ENCODE assay signal across 8 mouse cellular contexts in genomic region chr6:83762880-83763431, GRCm38 (mm10). TPM values are rescaled to one million over a fixed set of nuclear protein-coding genes. Genes with fewer than 3 reads are reported as not detected.
DNase-seq lines count a peak whose midpoint lies in the region.

No protein-coding gene starts in this region.

- DNase-seq in adrenal gland, adult 2 months = peak; percentile 54
- DNase-seq in embryonic facial prominence, embryonic 10.5 days (ENCODE audit: low spot score) = peak; percentile 58
- peak; percentile 40 for DNase-seq in heart, postnatal 4 days
- DNase-seq in kidney, postnatal 36 days = peak; percentile 46 to 63
- peak; percentile 63 for DNase-seq in testis, postnatal 14 days (ENCODE audit: low spot score)
- DNase-seq in cerebellum, postnatal 25 days = no peak
- no peak for DNase-seq in cerebellum, postnatal 4 days (ENCODE audit: low spot score in 2 of 2)

- 1% methylated on average over 35 of the region's 35 CpGs for WGBS in embryonic facial prominence, embryonic 10.5 days

- no peak overlapping the region for H3K27ac ChIP-seq in embryonic facial prominence, embryonic 10.5 days (replicated peaks)

- H3K4me1 ChIP-seq in embryonic facial prominence, embryonic 10.5 days = peaks cover 18% of the 10 kb centered on the region
- H3K4me1 ChIP-seq in megakaryocyte, embryonic 14.5 days = peaks cover 13% of the 10 kb centered on the region

- no peaks in the 10 kb centered on the region for H3K9me3 ChIP-seq in embryonic facial prominence, embryonic 10.5 days
- no peaks in the 10 kb centered on the region for H3K9me3 ChIP-seq in megakaryocyte, embryonic 14.5 days

- H3K27me3 ChIP-seq in embryonic facial prominence, embryonic 10.5 days (replicated peaks; ENCODE audit: low read depth, poor library complexity, severe bottlenecking) = peaks cover 76% of the 10 kb centered on the region
- H3K27me3 ChIP-seq in megakaryocyte, embryonic 14.5 days (replicated peaks) = peaks cover 61% of the 10 kb centered on the region

- H3K36me3 ChIP-seq in embryonic facial prominence, embryonic 10.5 days (replicated peaks) = peaks cover 3% of the 10 kb centered on the region; the same call in 1 of the 2 replicates
- H3K36me3 ChIP-seq in megakaryocyte, embryonic 14.5 days (replicated peaks; ENCODE audit: low read length) = peaks cover 23% of the 10 kb centered on the region

- peak overlapping the region; percentile 53 for H3K4me3 ChIP-seq in embryonic facial prominence, embryonic 10.5 days
- peak overlapping the region; percentile 51 for H3K4me3 ChIP-seq in megakaryocyte, embryonic 14.5 days (replicated peaks)

RNA-seq across cellular contexts. Expression of gene Ankrd53, which starts 0.5 kb away (rescaled TPM):
- not detected for total RNA-seq in adrenal gland, adult 2 months (2021)
- polyA plus RNA-seq in adrenal gland, adult 2 months (2012; rRNA removed) = 0.06 TPM in 1 of 2 replicates, not detected in the other
- polyA plus RNA-seq in embryonic facial prominence, embryonic 10.5 days (2016; fragmentation: Nextera tagmentation; extraction: Ambion mirVana) = 0.11 and 0.15 TPM in 2 replicates
- total RNA-seq in heart, postnatal 4 days (2021) = not detected
- not detected in 2 replicates for polyA plus RNA-seq in megakaryocyte, embryonic 14.5 days (2012; ENCODE audit: insufficient read depth, low replicate concordance)

RNA-seq across cellular contexts. Expression of gene Tex261, which starts 12.7 kb away (rescaled TPM):
- 100 to 1,000 TPM; 181 to 195 TPM for total RNA-seq in adrenal gland, adult 2 months (2021)
- 148 and 156 TPM in 2 replicates for polyA plus RNA-seq in adrenal gland, adult 2 months (2012; rRNA removed)
- polyA plus RNA-seq in embryonic facial prominence, embryonic 10.5 days (2016; fragmentation: Nextera tagmentation; extraction: Ambion mirVana) = 76.0 and 79.7 TPM in 2 replicates
- total RNA-seq in heart, postnatal 4 days (2021) = 10 to 100 TPM; 85.2 to 85.8 TPM
- polyA plus RNA-seq in megakaryocyte, embryonic 14.5 days (2012; ENCODE audit: insufficient read depth, low replicate concordance) = 14.8 and 27.4 TPM in 2 replicates

RNA-seq across cellular contexts. Expression of gene Atp6v1b1, which starts 20.2 kb away (rescaled TPM):
- total RNA-seq in adrenal gland, adult 2 months (2021) = not detected
- polyA plus RNA-seq in adrenal gland, adult 2 months (2012; rRNA removed) = not detected in 2 replicates
- polyA plus RNA-seq in embryonic facial prominence, embryonic 10.5 days (2016; fragmentation: Nextera tagmentation; extraction: Ambion mirVana) = not detected in 2 replicates
- not detected for total RNA-seq in heart, postnatal 4 days (2021)
- polyA plus RNA-seq in megakaryocyte, embryonic 14.5 days (2012; ENCODE audit: insufficient read depth, low replicate concordance) = not detected in 2 replicates

RNA-seq across cellular contexts. Expression of gene Nagk, which starts 31.8 kb away (rescaled TPM):
- 10 to 100 TPM; 39.9 to 46.9 TPM for total RNA-seq in adrenal gland, adult 2 months (2021)
- 23.2 and 29.4 TPM in 2 replicates for polyA plus RNA-seq in adrenal gland, adult 2 months (2012; rRNA removed)
- 22.1 and 26.8 TPM in 2 replicates for polyA plus RNA-seq in embryonic facial prominence, embryonic 10.5 days (2016; fragmentation: Nextera tagmentation; extraction: Ambion mirVana)
- total RNA-seq in heart, postnatal 4 days (2021) = 10 to 100 TPM; 40.2 to 40.6 TPM
- polyA plus RNA-seq in megakaryocyte, embryonic 14.5 days (2012; ENCODE audit: insufficient read depth, low replicate concordance) = 8.1 TPM in 1 of 2 replicates, not detected in the other

RNA-seq across cellular contexts. Expression of gene Vax2, which starts 51.9 kb away (rescaled TPM):
- total RNA-seq in adrenal gland, adult 2 months (2021) = not detected
- not detected in 2 replicates for polyA plus RNA-seq in adrenal gland, adult 2 months (2012; rRNA removed)
- 3.7 and 4.8 TPM in 2 replicates for polyA plus RNA-seq in embryonic facial prominence, embryonic 10.5 days (2016; fragmentation: Nextera tagmentation; extraction: Ambion mirVana)
- not detected for total RNA-seq in heart, postnatal 4 days (2021)
- polyA plus RNA-seq in megakaryocyte, embryonic 14.5 days (2012; ENCODE audit: insufficient read depth, low replicate concordance) = 0.19 TPM in 1 of 2 replicates, not detected in the other

Comparison
In these comparisons a context has a peak if more than half of its experiments do, and no peak if none do; other contexts are left out.
1. DNase-seq: peak in adrenal gland, adult 2 months (single experiment), embryonic facial prominence, embryonic 10.5 days (single experiment), heart, postnatal 4 days (single experiment), kidney, postnatal 36 days (2 of 2) and testis, postnatal 14 days (single experiment); none in cerebellum, postnatal 25 days (0 of 2) and cerebellum, postnatal 4 days (0 of 2).